Mouse (Mus musculus) neural tube, embryonic 13.5 days (tissue): ENCODE results near the gene St8sia6. TPM values are rescaled to one million over a fixed set of nuclear protein-coding genes. Genes with fewer than 3 reads are reported as not detected.

Experiments
- ATAC-seq: fragments of 200-750 bp; cut with Nextera tagmentation; 2 replicates; pipeline ENCODE4 v1.8.0; 2017; ENCODE audit warnings: low read depth, mild to moderate bottlenecking, moderate TSS enrichment, moderate library complexity
- H3K27ac ChIP-seq: fragments of 300-500 bp; sonication (generic); replicated peaks from 2 replicates; pipeline ENCODE4 v1.5.1; 2015; ENCODE audit warnings: moderate library complexity, mild to moderate bottlenecking, inconsistent platforms
- H3K27me3 ChIP-seq: fragments of 300-500 bp; sonication (generic); 2 replicates; pipeline ENCODE4 v1.6.1; 2015; ENCODE audit warnings: mild to moderate bottlenecking, inconsistent platforms
- H3K36me3 ChIP-seq: fragments of 300-500 bp; sonication (generic); 2 replicates; pipeline ENCODE4 v1.6.1; 2015; ENCODE audit warnings: mild to moderate bottlenecking, inconsistent platforms
- H3K4me1 ChIP-seq: fragments of 300-500 bp; sonication (generic); replicated peaks from 2 replicates; pipeline ENCODE4 v1.6.1; 2015; ENCODE audit warnings: inconsistent platforms
- H3K4me2 ChIP-seq: fragments of 300-500 bp; sonication (generic); 2 replicates; pipeline ENCODE4 v1.6.1; 2015; ENCODE audit warnings: inconsistent platforms, mild to moderate bottlenecking, moderate library complexity
- H3K4me3 ChIP-seq: fragments of 300-500 bp; sonication (generic); 2 replicates; pipeline ENCODE4 v1.5.1; 2015; ENCODE audit warnings: mild to moderate bottlenecking, inconsistent platforms
- H3K9ac ChIP-seq: fragments of 300-500 bp; sonication (generic); 2 replicates; pipeline ENCODE4 v1.6.1; 2015; ENCODE audit warnings: moderate library complexity, mild to moderate bottlenecking, inconsistent platforms
- H3K9me3 ChIP-seq: fragments of 300-500 bp; sonication (generic); 2 replicates; pipeline ENCODE4 v1.6.1; 2016; ENCODE audit warnings: inconsistent platforms
- WGBS: fragments of 180-500 bp; shearing (Covaris S2); methylation state at CpG from one replicate; pipeline ENCODE4 v1.1.7; 2015; 5-methylcytosine and 5-hydroxymethylcytosine counted together
- polyA plus RNA-seq: library from polyadenylated mRNA; unstranded; fragments of >200 nt; fragmentation: Nextera tagmentation; extraction: Ambion mirVana; gene quantifications from 2 replicates; pipeline ENCODE4 v1.2.1, GENCODE M21; 2015

Gene St8sia6
- polyA plus RNA-seq, 1 experiment from 2014 or later, result 0.82 TPM

DNA sequence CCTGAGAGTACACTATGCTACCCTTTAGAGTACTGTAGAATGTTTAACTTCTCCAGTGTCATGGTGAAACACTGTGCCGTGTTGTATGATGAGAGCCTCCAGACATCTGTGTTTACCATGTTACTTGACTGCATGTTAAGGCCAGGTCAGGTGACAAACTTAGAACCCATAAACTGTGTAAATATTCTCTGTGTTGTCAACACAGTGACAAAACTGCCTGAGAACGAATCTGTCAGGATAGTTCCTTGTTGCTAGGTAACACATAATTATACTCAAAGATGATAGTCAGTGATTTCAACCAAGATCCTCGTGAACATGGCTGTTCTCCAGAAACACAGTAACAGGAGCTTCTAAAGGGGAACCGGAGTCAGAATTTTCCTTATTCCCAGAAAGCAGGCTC is 38.1 kb downstream of the St8sia6 start:
- Histone ChIP-seq H3K27ac (no peak overlapping the region), H3K4me1 (no peaks in the 10 kb centered on the region), H3K36me3 (no peaks in the 10 kb centered on the region), H3K27me3 (no peaks in the 10 kb centered on the region), H3K9me3 (0 out of 2 replicates have a peak, but pooled peaks cover 3% of the 10 kb centered on the region), H3K4me3 (no peak overlapping the region), H3K4me2 (no peak overlapping the region), H3K9ac (no peak overlapping the region)
- ATAC-seq, result no peak
- WGBS, result 81% methylated on average over 4 of the region's 4 CpGs

DNA sequence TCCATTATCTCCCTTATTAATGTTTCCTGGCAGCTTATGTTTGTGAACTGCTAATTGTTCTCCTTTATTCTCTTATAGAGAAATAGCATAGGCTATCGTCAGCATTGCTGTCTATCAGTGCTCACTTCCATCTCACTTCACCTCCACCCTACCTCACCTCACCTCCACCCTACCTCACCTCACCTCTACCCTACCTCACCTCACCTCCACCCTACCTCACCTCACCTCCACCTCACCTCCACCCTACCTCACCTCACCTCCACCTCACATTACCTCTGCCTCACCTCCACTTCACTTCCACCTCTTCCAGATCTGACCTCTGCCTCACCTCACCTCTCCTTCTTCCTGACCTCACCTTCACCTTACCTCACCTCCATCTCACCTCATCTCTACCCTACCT is 42.2 kb downstream of the St8sia6 start:
- Histone ChIP-seq H3K4me3 (no peak overlapping the region), H3K36me3 (no peaks in the 10 kb centered on the region), H3K4me2 (no peak overlapping the region), H3K9ac (no peak overlapping the region), H3K27me3 (no peaks in the 10 kb centered on the region), H3K9me3 (0 out of 2 replicates have a peak, but pooled peaks cover 3% of the 10 kb centered on the region), H3K4me1 (no peaks in the 10 kb centered on the region; the same call in 1 of the 2 replicates), H3K27ac (no peak overlapping the region)
- ATAC-seq, result no peak
- 95% methylated on average over 1 of the region's 1 CpGs for WGBS

DNA sequence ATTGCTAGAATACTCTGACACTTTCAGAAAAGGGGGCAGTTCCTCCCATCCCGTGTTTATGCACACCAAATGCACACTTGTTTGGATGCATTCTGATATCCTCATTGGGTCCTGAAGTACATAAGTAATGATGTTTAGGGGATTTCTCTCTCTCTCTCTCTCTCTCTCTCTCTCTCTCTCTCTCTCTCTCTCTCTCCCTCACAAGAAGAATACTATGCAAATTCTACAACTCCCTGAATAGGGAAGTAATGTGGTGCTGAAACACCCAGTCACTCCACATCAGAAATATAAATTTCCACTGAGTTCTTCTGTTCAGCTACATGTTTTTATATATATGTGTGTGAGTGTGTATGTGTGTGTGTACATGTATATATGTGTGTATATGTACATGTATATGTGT is 43.1 kb downstream of the St8sia6 start:
- H3K27me3 ChIP-seq, result no peaks in the 10 kb centered on the region

DNA sequence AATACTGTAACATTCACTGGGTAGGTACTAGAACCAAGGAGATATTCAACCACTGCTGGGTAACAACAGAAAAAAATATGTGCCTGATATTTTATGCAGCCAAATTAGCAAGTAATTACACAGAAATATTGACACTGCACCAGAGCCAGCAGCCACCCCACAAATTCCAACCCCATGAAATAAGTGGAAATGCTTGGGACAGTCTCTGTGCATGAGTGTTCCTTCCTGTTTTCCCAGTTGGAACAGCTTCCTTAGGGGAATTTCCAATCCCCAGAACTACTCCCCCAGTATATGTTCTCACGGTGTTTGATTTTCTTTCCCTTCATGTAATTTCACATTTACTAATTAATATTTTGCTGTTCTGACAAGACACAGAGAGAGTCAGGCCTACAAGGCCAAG is 43.8 kb downstream of the St8sia6 start:
- 69% methylated on average over 1 of the region's 1 CpGs for WGBS
- H3K27ac ChIP-seq, result no peak overlapping the region

More for the DNA sequence above, 43.1 kb downstream of the St8sia6 start:
- no peak overlapping the region for H3K27ac ChIP-seq
- H3K36me3 ChIP-seq, result no peaks in the 10 kb centered on the region
- no peak for ATAC-seq
- 84% methylated on average over 1 of the region's 1 CpGs for WGBS
- no peak overlapping the region for H3K4me2 ChIP-seq
- H3K9me3 ChIP-seq, result 0 out of 2 replicates have a peak, but pooled peaks cover 3% of the 10 kb centered on the region
- no peak overlapping the region for H3K9ac ChIP-seq
- H3K4me1 ChIP-seq, result no peaks in the 10 kb centered on the region; the same call in 1 of the 2 replicates
- H3K4me3 ChIP-seq, result no peak overlapping the region

GRCm38 (mm10) chr2:13749176-13749575 is 44.7 kb downstream of the St8sia6 start:
- ATAC-seq, result no peak
- WGBS, result 71% methylated on average over 1 of the region's 1 CpGs

More for the DNA sequence above, 43.8 kb downstream of the St8sia6 start:
- Histone ChIP-seq H3K36me3 (no peaks in the 10 kb centered on the region), H3K4me3 (no peak overlapping the region), H3K9me3 (0 out of 2 replicates have a peak, but pooled peaks cover 3% of the 10 kb centered on the region), H3K9ac (no peak overlapping the region), H3K27me3 (no peaks in the 10 kb centered on the region), H3K4me2 (no peak overlapping the region), H3K4me1 (no peaks in the 10 kb centered on the region; the same call in 1 of the 2 replicates)
- ATAC-seq, result 0 out of 2 replicates have a peak, but pooled peaks have one; percentile 8

GRCm38 (mm10) chr2:13747576-13747975 is 46.3 kb downstream of the St8sia6 start:
- H3K36me3 ChIP-seq, result no peaks in the 10 kb centered on the region
- 86% methylated on average over 1 of the region's 1 CpGs for WGBS
- no peak overlapping the region for H3K9ac ChIP-seq
- H3K9me3 ChIP-seq, result no peaks in the 10 kb centered on the region
- no peaks in the 10 kb centered on the region; the same call in 1 of the 2 replicates for H3K4me1 ChIP-seq
- ATAC-seq, result no peak
- no peaks in the 10 kb centered on the region for H3K27me3 ChIP-seq
- no peak overlapping the region for H3K4me3 ChIP-seq
- no peak overlapping the region for H3K27ac ChIP-seq
- H3K4me2 ChIP-seq, result no peak overlapping the region

More at GRCm38 (mm10) chr2:13749176-13749575, 44.7 kb downstream of the St8sia6 start:
- no peak overlapping the region for H3K4me2 ChIP-seq
- no peaks in the 10 kb centered on the region for H3K9me3 ChIP-seq
- H3K27ac ChIP-seq, result no peak overlapping the region
- H3K27me3 ChIP-seq, result no peaks in the 10 kb centered on the region
- H3K9ac ChIP-seq, result no peak overlapping the region
- H3K4me1 ChIP-seq, result no peaks in the 10 kb centered on the region; the same call in 1 of the 2 replicates
- H3K4me3 ChIP-seq, result no peak overlapping the region
- no peaks in the 10 kb centered on the region for H3K36me3 ChIP-seq

- WGBS, result 85% methylated on average over 1 of the region's 1 CpGs
- H3K4me1 ChIP-seq, result no peaks in the 10 kb centered on the region; the same call in 1 of the 2 replicates
- no peaks in the 10 kb centered on the region for H3K27me3 ChIP-seq
- H3K9me3 ChIP-seq, result no peaks in the 10 kb centered on the region
- H3K9ac ChIP-seq, result no peak overlapping the region
- no peak for ATAC-seq
- H3K27ac ChIP-seq, result no peak overlapping the region
- no peak overlapping the region for H3K4me3 ChIP-seq
- no peaks in the 10 kb centered on the region for H3K36me3 ChIP-seq
- H3K4me2 ChIP-seq, result no peak overlapping the region
Measured at GRCm38 (mm10) chr2:13746023-13746422, 47.8 kb downstream of the St8sia6 start.

- Histone ChIP-seq H3K4me3 (no peak overlapping the region), H3K27me3 (no peaks in the 10 kb centered on the region), H3K9me3 (no peaks in the 10 kb centered on the region), H3K27ac (no peak overlapping the region), H3K36me3 (no peaks in the 10 kb centered on the region), H3K4me2 (no peak overlapping the region), H3K4me1 (no peaks in the 10 kb centered on the region), H3K9ac (no peak overlapping the region)
- no peak for ATAC-seq
- WGBS, result 22% methylated on average over 7 of the region's 7 CpGs
Measured at GRCm38 (mm10) chr2:13738704-13739103, 55.2 kb downstream of the St8sia6 start.

DNA sequence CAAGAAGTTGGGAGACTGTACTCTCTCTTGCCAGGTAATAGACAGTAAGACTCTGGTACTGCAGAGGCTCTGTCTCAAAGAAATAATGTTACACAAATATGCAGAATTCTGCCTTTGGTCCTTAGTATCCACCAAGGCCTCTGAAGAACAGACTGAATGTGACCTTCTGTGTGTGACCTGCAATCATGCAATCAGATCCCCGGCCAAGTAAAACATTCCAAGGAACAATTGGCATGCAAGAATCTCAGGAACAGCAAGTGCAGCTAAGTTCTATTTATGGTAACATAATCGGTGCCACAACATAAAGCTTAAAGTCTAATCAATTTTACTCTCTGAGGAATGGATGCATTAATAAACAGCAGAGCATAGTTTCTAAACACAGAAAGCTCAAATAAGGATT is 66.0 kb downstream of the St8sia6 start:
- Histone ChIP-seq H3K4me1 (no peaks in the 10 kb centered on the region), H3K4me2 (no peak overlapping the region), H3K4me3 (no peak overlapping the region), H3K9me3 (no peaks in the 10 kb centered on the region), H3K36me3 (no peaks in the 10 kb centered on the region), H3K27ac (no peak overlapping the region), H3K27me3 (no peaks in the 10 kb centered on the region), H3K9ac (no peak overlapping the region)
- ATAC-seq, result no peak
- WGBS, result 80% methylated on average over 2 of the region's 2 CpGs

DNA sequence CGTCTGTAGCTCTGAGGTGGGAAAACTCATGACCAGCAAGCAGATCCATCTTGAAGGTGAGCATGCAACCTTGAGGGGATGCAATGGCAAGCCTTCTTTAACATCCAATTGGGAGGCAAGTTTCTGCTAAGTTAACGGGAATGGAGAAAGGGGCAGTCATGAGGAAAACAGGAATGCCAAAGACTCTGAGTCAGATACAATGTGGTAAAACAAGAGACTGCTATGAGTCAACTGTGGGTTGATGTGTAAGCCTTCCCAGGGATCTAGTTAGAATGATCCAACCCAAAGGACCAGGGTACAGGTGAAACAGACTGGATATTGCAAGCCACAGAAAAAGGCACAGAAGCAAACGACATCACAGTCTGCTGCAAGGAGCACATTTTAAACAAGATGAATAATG is 68.3 kb downstream of the St8sia6 start:
- no peak overlapping the region for H3K4me2 ChIP-seq
- no peaks in the 10 kb centered on the region for H3K36me3 ChIP-seq
- H3K9me3 ChIP-seq, result no peaks in the 10 kb centered on the region
- 79% methylated on average over 3 of the region's 3 CpGs for WGBS
- no peak overlapping the region for H3K9ac ChIP-seq
- H3K4me1 ChIP-seq, result no peaks in the 10 kb centered on the region; the same call in 1 of the 2 replicates
- H3K4me3 ChIP-seq, result no peak overlapping the region
- no peak for ATAC-seq
- H3K27me3 ChIP-seq, result no peaks in the 10 kb centered on the region
- no peak overlapping the region for H3K27ac ChIP-seq

GRCm38 (mm10) chr2:13722241-13722640 is 71.6 kb downstream of the St8sia6 start:
- Histone ChIP-seq H3K36me3 (no peaks in the 10 kb centered on the region), H3K4me2 (no peak overlapping the region), H3K9ac (no peak overlapping the region), H3K4me3 (no peak overlapping the region), H3K4me1 (no peaks in the 10 kb centered on the region; the same call in 1 of the 2 replicates), H3K27me3 (no peaks in the 10 kb centered on the region), H3K27ac (no peak overlapping the region), H3K9me3 (no peaks in the 10 kb centered on the region)
- 75% methylated on average over 4 of the region's 4 CpGs for WGBS
- no peak for ATAC-seq

DNA sequence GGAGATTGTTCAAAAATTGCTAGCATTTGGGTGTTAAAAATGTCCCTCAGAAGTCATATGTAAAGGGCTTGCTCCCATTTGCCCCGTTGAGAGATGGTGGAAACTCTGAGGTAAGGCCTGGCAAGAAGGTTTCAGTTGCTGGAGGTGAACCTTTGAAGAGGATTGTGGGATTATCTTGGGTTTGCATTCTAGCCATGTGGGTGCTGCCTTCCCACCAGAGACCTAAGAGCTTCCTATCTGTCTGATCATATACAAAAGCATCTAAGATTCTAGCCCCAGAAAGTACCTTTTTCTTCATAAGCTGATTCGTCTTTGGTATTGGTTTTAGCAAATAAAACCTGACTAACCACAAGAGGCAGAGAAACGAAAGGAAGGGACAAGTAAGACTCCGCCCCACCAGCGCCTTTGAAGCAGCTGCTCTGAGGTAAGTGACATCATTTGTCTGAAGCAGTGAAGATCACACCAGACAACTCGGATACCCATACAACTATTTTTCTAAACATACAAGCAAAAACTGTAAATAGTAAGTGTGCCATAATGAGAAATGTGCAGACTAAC is 75.2 kb downstream of the St8sia6 start:
- no peaks in the 10 kb centered on the region; the same call in 1 of the 2 replicates for H3K4me1 ChIP-seq
- H3K27me3 ChIP-seq, result no peaks in the 10 kb centered on the region
- H3K9ac ChIP-seq, result no peak overlapping the region
- no peaks in the 10 kb centered on the region for H3K9me3 ChIP-seq
- no peaks in the 10 kb centered on the region for H3K36me3 ChIP-seq
- no peak overlapping the region for H3K27ac ChIP-seq
- no peak overlapping the region for H3K4me2 ChIP-seq
- ATAC-seq, result no peak
- WGBS, result 83% methylated on average over 6 of the region's 6 CpGs
- H3K4me3 ChIP-seq, result no peak overlapping the region

DNA sequence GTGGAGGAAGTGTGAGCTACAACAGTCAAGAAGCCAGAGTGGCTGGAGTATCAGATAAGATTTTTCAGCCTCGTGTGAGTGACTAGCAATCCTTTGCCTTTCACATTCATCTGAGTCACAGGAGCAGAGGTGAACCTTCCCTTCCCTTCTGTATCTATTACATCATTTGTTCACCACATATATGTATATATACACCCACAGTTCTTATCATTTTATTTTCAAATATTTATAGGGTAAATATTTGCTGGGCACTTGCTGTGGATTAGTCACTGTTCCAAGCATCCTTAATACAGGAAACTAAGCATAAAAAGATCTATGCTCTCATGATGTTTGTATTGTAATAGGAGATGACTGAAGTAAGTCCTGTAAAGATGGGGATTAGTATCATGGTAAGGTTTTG is 85.1 kb downstream of the St8sia6 start:
- no peak for ATAC-seq
- no peak overlapping the region for H3K4me3 ChIP-seq
- H3K9me3 ChIP-seq, result no peaks in the 10 kb centered on the region
- H3K27me3 ChIP-seq, result no peaks in the 10 kb centered on the region
- H3K36me3 ChIP-seq, result no peaks in the 10 kb centered on the region
- no peak overlapping the region for H3K27ac ChIP-seq
- no peaks in the 10 kb centered on the region for H3K4me1 ChIP-seq
- WGBS, result 76% methylated on average over 1 of the region's 1 CpGs
- no peak overlapping the region for H3K4me2 ChIP-seq
- H3K9ac ChIP-seq, result no peak overlapping the region
